Mouse (Mus musculus) liver, adult 10 weeks (tissue): ENCODE results near the gene Atrn. TPM values are rescaled to one million over a fixed set of nuclear protein-coding genes. Genes with fewer than 3 reads are reported as not detected.

Source experiments
- polyA plus RNA-seq: library from polyadenylated mRNA; stranded (reverse); fragments of 350-450 nt; fragmentation: Illumina TruSeq; extraction: RNeasy Lipid Tissue Mini Kit (QIAGEN cat#74804); gene quantifications from one replicate; pipeline ENCODE4 v1.2.3, GENCODE M21; 2014; ENCODE audit warnings: low read depth, low replicate concordance

Gene Atrn
- 26.8 TPM for polyA plus RNA-seq

DNA sequence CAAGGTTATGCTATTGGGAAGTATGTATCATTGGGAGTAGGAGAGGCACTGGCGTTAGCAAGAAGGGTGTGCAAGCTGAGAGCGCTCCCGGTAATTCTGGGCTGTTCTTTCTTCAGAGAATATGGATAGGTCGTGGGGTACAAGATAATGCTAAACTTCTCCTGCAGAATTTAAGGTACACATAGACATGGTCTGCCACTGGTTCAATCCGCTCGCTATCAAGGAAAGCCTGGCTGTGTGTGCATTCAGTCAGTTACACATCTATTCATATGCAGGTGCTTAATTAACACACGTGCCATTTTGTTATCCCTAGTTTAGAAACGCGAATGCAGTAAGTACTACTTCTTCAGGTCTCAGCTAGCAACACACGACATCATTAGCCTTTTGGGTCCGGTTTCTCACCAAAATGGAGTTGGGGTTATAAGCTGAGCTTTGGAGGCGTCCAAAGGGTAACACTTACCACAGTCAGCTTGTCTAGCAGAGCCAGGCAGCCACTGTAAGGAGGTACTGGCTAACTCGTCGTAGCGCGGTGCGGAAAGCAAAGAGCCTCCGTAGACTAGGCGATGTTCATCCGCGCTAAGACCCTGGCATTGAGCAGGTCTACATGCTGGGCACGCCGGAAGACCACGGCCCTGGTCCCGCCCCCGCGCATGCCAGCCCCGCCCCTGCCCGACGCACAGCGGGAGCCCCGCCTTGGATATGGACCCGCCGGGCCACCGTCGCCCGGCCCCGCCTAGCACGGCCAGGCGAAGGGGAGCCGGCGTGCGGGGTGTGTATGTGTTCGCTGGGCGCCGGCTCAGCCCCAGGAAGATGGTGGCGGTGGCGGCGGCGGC, at the start of gene Atrn, which contains the start of gene 4930402H24Rik:
Gene Atrn, plus strand, starts transcription at position 745 of the 833 bp plus-strand sequence.
Gene 4930402H24Rik, minus strand, starts transcription at position 656 of the 833 bp plus-strand sequence.

DNA sequence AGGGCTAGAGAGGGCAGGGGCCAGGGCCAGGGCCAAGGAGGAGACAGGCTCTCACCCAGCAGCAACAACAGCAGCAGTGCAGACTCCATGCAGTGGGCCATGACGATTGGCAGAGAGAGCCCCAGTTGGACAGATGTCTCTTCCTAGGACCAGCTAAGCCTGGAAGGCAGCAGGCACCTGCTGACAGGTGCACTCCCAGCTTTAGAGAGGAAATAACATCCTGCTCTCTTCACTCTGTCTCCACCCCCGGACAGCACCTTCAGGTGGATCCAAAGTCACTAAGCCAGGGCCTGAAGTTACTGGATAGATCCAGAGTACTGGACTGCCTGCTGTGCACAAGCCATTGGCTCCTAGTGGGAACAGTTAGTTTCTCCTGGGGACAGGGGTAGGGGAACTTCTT, 136.7 kb downstream of the Atrn start, which contains the start of gene Gfra4:
Gene Gfra4, minus strand, starts transcription at position 101 of the 400 bp plus-strand sequence.

GRCm38 (mm10) chr2:131063404-131063864, 157.1 kb downstream of the Atrn start, which contains the start of gene Adam33:
Gene Adam33, minus strand, starts transcription at chr2:131063814.

Other genes starting within 250 kb of the Atrn start
- 18.8 TPM for gene Ddrgk1, start 241.8 kb upstream of the Atrn start, polyA plus RNA-seq
- gene Itpa, start 238.9 kb upstream of the Atrn start, polyA plus RNA-seq: 20.9 TPM
- gene Slc4a11, start 209.0 kb upstream of the Atrn start, polyA plus RNA-seq: not detected
- 10.7 TPM for gene 4930402H24Rik, start 89 bp upstream of the Atrn start, polyA plus RNA-seq
- gene Gfra4, start 136.6 kb downstream of the Atrn start, polyA plus RNA-seq: not detected
- gene Adam33, start 157.3 kb downstream of the Atrn start, polyA plus RNA-seq: 0.45 TPM
- gene Siglec1, start 180.3 kb downstream of the Atrn start, polyA plus RNA-seq: 0.69 TPM
- 0.34 TPM for gene Hspa12b, start 220.8 kb downstream of the Atrn start, polyA plus RNA-seq
- not detected for gene Gm11037, start 227.0 kb downstream of the Atrn start, polyA plus RNA-seq